Mouse (Mus musculus) kidney, adult 2 months (tissue): ENCODE measurements around the gene Otop2. TPM values are rescaled to one million over a fixed set of nuclear protein-coding genes. Genes with fewer than 3 reads are reported as not detected.

Experiments used
- DNase-seq: peaks from one replicate; pipeline ENCODE4 v3.0.0; 2021
- H3K27ac ChIP-seq: fragments of 200-500 bp; 2 replicates; pipeline ENCODE4 v1.5.1; 2012; ENCODE audit warnings: low read depth, low read length, control low read depth, inconsistent platforms; ENCODE audit not compliant: insufficient read depth
- H3K27me3 ChIP-seq: fragments of 200-500 bp; replicated peaks from 2 replicates; pipeline ENCODE4 v1.6.1; 2012; ENCODE audit warnings: mild to moderate bottlenecking, moderate library complexity, low read length, inconsistent platforms; ENCODE audit not compliant: control insufficient read depth, insufficient read depth
- H3K36me3 ChIP-seq: fragments of 200-500 bp; 2 replicates; pipeline ENCODE4 v1.6.1; 2012; ENCODE audit warnings: mild to moderate bottlenecking, moderate library complexity, low read length, inconsistent platforms; ENCODE audit not compliant: control insufficient read depth, insufficient read depth
- H3K4me1 ChIP-seq: fragments of 200-500 bp; 2 replicates; pipeline ENCODE4 v1.6.1; 2011; ENCODE audit warnings: low read length; ENCODE audit not compliant: control insufficient read depth, insufficient read depth
- H3K4me3 ChIP-seq: fragments of 200-500 bp; 2 replicates; pipeline ENCODE4 v1.5.1; 2011; ENCODE audit warnings: mild to moderate bottlenecking, low read depth, low read length, control low read depth; ENCODE audit not compliant: insufficient read depth
- CTCF ChIP-seq: fragments of 200-500 bp; conservative IDR thresholded peaks from 2 replicates; pipeline ENCODE4 v1.5.1; 2011; ENCODE audit warnings: low read depth, mild to moderate bottlenecking, control low read depth, low read length, moderate library complexity, mixed read lengths; ENCODE audit not compliant: insufficient read depth, insufficient read length
- POLR2A ChIP-seq: fragments of 200-500 bp; IDR thresholded peaks from one replicate; pipeline ENCODE4 v1.6.1; 2011; ENCODE audit warnings: low read depth, low read length, control low read depth
- WGBS: fragments of 180-500 bp; shearing (Covaris S2); methylation state at CpG from one replicate; pipeline ENCODE4 v1.1.7; 2018; 5-methylcytosine and 5-hydroxymethylcytosine counted together
- polyA plus RNA-seq: library from polyadenylated mRNA; depleted of rRNA; stranded (reverse); fragments of >200 nt; gene quantifications from 2 replicates; pipeline ENCODE4 v1.2.3, GENCODE M21; 2012

The Otop2 gene
- polyA plus RNA-seq, 1 experiment, result not detected

GRCm38 (mm10) chr11:115290314-115290713 is 16.6 kb upstream of the Otop2 start:
- 0 out of 2 replicates have a peak overlapping the region, but pooled peaks have one; percentile 14 for H3K27ac ChIP-seq
- 0 out of 2 replicates have a peak, but pooled peaks cover 2% of the 10 kb centered on the region for H3K4me1 ChIP-seq
- no peak for TF ChIP-seq CTCF
- TF ChIP-seq POLR2A, result no peak
- DNase-seq, result no peak
- 83% methylated on average over 1 of the region's 1 CpGs for WGBS
- no peaks in the 10 kb centered on the region for H3K27me3 ChIP-seq
- H3K36me3 ChIP-seq, result no peaks in the 10 kb centered on the region
- no peak overlapping the region for H3K4me3 ChIP-seq

- 0 out of 2 replicates have a peak overlapping the region, but pooled peaks have one; percentile 14 for H3K27ac ChIP-seq
- no peak overlapping the region for H3K4me3 ChIP-seq
- TF ChIP-seq POLR2A (no peak), CTCF (no peak)
- H3K4me1 ChIP-seq, result 0 out of 2 replicates have a peak, but pooled peaks cover 2% of the 10 kb centered on the region
- 47% methylated on average over 6 of the region's 6 CpGs for WGBS
- H3K36me3 ChIP-seq, result no peaks in the 10 kb centered on the region
- no peaks in the 10 kb centered on the region for H3K27me3 ChIP-seq
- peak; percentile 86 for DNase-seq
Measured at GRCm38 (mm10) chr11:115290919-115291318, 16.0 kb upstream of the Otop2 start.

- no peak for DNase-seq
- H3K4me3 ChIP-seq, result no peak overlapping the region
- no peak overlapping the region for H3K27ac ChIP-seq
- 81% methylated on average over 10 of the region's 10 CpGs for WGBS
- H3K27me3 ChIP-seq, result no peaks in the 10 kb centered on the region
- H3K36me3 ChIP-seq, result no peaks in the 10 kb centered on the region
- TF ChIP-seq POLR2A, result no peak
- TF ChIP-seq CTCF, result no peak
- 0 out of 2 replicates have a peak, but pooled peaks cover 2% of the 10 kb centered on the region for H3K4me1 ChIP-seq
Measured at GRCm38 (mm10) chr11:115291503-115291902, 15.5 kb upstream of the Otop2 start.

- Histone ChIP-seq H3K27ac (peak overlapping the region; percentile 93), H3K36me3 (no peaks in the 10 kb centered on the region), H3K4me3 (no peak overlapping the region), H3K27me3 (no peaks in the 10 kb centered on the region), H3K4me1 (0 out of 2 replicates have a peak, but pooled peaks cover 2% of the 10 kb centered on the region)
- 47% methylated on average over 14 of the region's 14 CpGs for WGBS
- peak; percentile 64 for DNase-seq
- TF ChIP-seq POLR2A, result no peak
Measured at GRCm38 (mm10) chr11:115292631-115293375, 14.2 kb upstream of the Otop2 start.

- Histone ChIP-seq H3K36me3 (no peaks in the 10 kb centered on the region), H3K27ac (peak overlapping the region; percentile 58), H3K27me3 (no peaks in the 10 kb centered on the region), H3K4me1 (0 out of 2 replicates have a peak, but pooled peaks cover 2% of the 10 kb centered on the region), H3K4me3 (peak overlapping the region; percentile 52)
- no peak for DNase-seq
- 78% methylated on average over 11 of the region's 11 CpGs for WGBS
- TF ChIP-seq POLR2A, result no peak
- no peak for TF ChIP-seq CTCF
Measured at GRCm38 (mm10) chr11:115295939-115296338, 11.0 kb upstream of the Otop2 start.

GRCm38 (mm10) chr11:115296471-115297210 is 10.3 kb upstream of the Otop2 start:
- TF ChIP-seq CTCF, result no peak
- TF ChIP-seq POLR2A, result no peak
- H3K4me3 ChIP-seq, result peak overlapping the region; percentile 52
- 0 out of 2 replicates have a peak, but pooled peaks cover 2% of the 10 kb centered on the region for H3K4me1 ChIP-seq
- DNase-seq, result peak; percentile 56
- peak overlapping the region; percentile 58 for H3K27ac ChIP-seq
- no peaks in the 10 kb centered on the region for H3K36me3 ChIP-seq
- H3K27me3 ChIP-seq, result no peaks in the 10 kb centered on the region
- WGBS, result 42% methylated on average over 21 of the region's 21 CpGs
